Comparison of ENCODE assay signal across 23 mouse cellular contexts in the genomic region with DNA sequence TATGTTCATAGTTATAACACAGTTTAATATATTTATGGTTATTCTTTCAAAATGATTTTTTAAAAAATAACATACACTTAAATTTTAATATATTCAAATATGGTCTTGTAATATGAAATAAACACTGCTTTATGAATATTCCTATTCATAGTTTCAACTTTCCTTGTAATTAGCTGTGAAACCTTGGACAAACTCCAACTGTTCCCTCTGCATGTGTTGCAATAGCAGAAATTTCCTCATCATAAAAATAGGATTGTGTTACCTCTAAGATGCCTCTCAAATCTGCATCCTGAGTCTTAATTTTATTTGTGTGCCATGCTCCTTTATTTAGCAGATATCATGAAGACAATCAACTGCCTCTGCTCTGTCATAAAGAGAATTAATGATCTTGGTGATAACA.
DNase-seq lines count a peak whose midpoint lies in the region; ATAC-seq and TF ChIP-seq lines count a peak whose summit lies in the region.
"Had no signal": no experiment of that assay in that cellular context is flagged by ENCODE, and none has a peak within 500 bp of the region (broad histone marks: within the 10 kb centered on the region; RNA-seq: fewer than 3 reads in every experiment).

No protein-coding gene starts in this region.

- no peak overlapping the region for H3K9ac ChIP-seq in liver, adult 2 months (ENCODE audit: low read depth, low read length)
- H3K9ac ChIP-seq in liver, postnatal 0 days (replicated peaks): no peak overlapping the region
- H3K9ac ChIP-seq: embryonic facial prominence, embryonic 12.5 days; forebrain, embryonic 13.5 days; hindbrain, embryonic 12.5 days; hindbrain, embryonic 15.5 days had no signal

- H3K9me3 ChIP-seq in liver, postnatal 0 days (ENCODE audit: low read length): no peaks in the 10 kb centered on the region
- H3K9me3 ChIP-seq: embryonic facial prominence, embryonic 12.5 days; forebrain, embryonic 10.5 days; forebrain, embryonic 13.5 days; hindbrain, embryonic 12.5 days; hindbrain, embryonic 15.5 days had no signal

- no peaks in the 10 kb centered on the region for H3K79me2 ChIP-seq in liver, adult 2 months (ENCODE audit: control insufficient read depth, insufficient read depth, low read length)

- H3K27ac ChIP-seq in liver, adult 2 months (replicated peaks; ENCODE audit: insufficient read depth, low read depth, low read length): no peak overlapping the region
- H3K27ac ChIP-seq in liver, postnatal 0 days (ENCODE audit: low read depth): no peak overlapping the region
- H3K27ac ChIP-seq: embryonic facial prominence, embryonic 12.5 days; forebrain, embryonic 10.5 days; forebrain, embryonic 13.5 days; hindbrain, embryonic 12.5 days; hindbrain, embryonic 15.5 days had no signal

- no peaks in the 10 kb centered on the region for H3K4me1 ChIP-seq in liver, adult 2 months (ENCODE audit: control insufficient read depth, insufficient read depth, low read length)
- peaks cover 2% of the 10 kb centered on the region; the same call in 1 of the 2 replicates for H3K4me1 ChIP-seq in liver, postnatal 0 days (ENCODE audit: insufficient read depth)
- H3K4me1 ChIP-seq: embryonic facial prominence, embryonic 12.5 days; forebrain, embryonic 10.5 days; forebrain, embryonic 13.5 days; hindbrain, embryonic 12.5 days; hindbrain, embryonic 15.5 days had no signal

- no peaks in the 10 kb centered on the region for H3K27me3 ChIP-seq in liver, adult 2 months (ENCODE audit: control insufficient read depth, insufficient read depth, low read length)
- no peaks in the 10 kb centered on the region for H3K27me3 ChIP-seq in liver, postnatal 0 days (ENCODE audit: insufficient read depth, low read length)
- H3K27me3 ChIP-seq: embryonic facial prominence, embryonic 12.5 days; forebrain, embryonic 13.5 days; hindbrain, embryonic 12.5 days; hindbrain, embryonic 15.5 days; Patski had no signal

- no peak for TF ChIP-seq EP300 in liver, postnatal 0 days (IDR thresholded peaks at IDR 0.05; ENCODE audit: low read depth)

- no peak overlapping the region for H3K4me2 ChIP-seq in liver, postnatal 0 days (ENCODE audit: low read depth, low read length)
- H3K4me2 ChIP-seq: embryonic facial prominence, embryonic 12.5 days; forebrain, embryonic 13.5 days; heart, embryonic 11.5 days; hindbrain, embryonic 12.5 days; hindbrain, embryonic 15.5 days had no signal

- TF ChIP-seq POLR2A in liver, adult 2 months (IDR thresholded peaks at IDR 0.05; ENCODE audit: extremely low read depth, insufficient read depth, low read length): no peak

- no peak for TF ChIP-seq CTCF in liver, adult 2 months (IDR thresholded peaks at IDR 0.05; ENCODE audit: low read depth, low read length)
- TF ChIP-seq CTCF in liver, postnatal 0 days (IDR thresholded peaks at IDR 0.05; ENCODE audit: low read depth): no peak

- no peak for ATAC-seq in liver, postnatal 0 days
- ATAC-seq: CD4-positive, CD25-positive, alpha-beta regulatory T cell, adult 4 months; forebrain, embryonic 13.5 days; forebrain, embryonic 16.5 days; Patski had no signal

- DNase-seq in liver, adult 2 months (ENCODE audit: extremely low read depth, low read depth, low spot score): peak; percentile 55
- DNase-seq in liver, postnatal 0 days: no peak
- DNase-seq in lung, postnatal 25 days (ENCODE audit: low spot score): peak; percentile 18
- no peak for DNase-seq in lung, adult 18-20 months
- peak; percentile 62 for DNase-seq in adipocyte (ENCODE audit: low spot score)
- DNase-seq in fibroblast of lung, adult 2 months (ENCODE audit: low read depth): peak; percentile 15
- no peak for DNase-seq in cerebellum, postnatal 25 days
- DNase-seq: adrenal gland, adult 2 months; adrenal gland, postnatal 14 days; cerebellum, adult 11-12 months; cerebellum, adult 8-10 months; gastrocnemius, postnatal 14 days; heart, adult 11 months had no signal

- no peak overlapping the region for H3K4me3 ChIP-seq in liver, adult 2 months (ENCODE audit: insufficient read depth, low read depth, low read length)
- H3K4me3 ChIP-seq in liver, postnatal 0 days (ENCODE audit: low read depth, low read length): no peak overlapping the region
- H3K4me3 ChIP-seq: embryonic facial prominence, embryonic 12.5 days; erythroblast, embryonic 14.5 days; forebrain, embryonic 10.5 days; forebrain, embryonic 13.5 days; hindbrain, embryonic 12.5 days; hindbrain, embryonic 15.5 days had no signal

- H3K36me3 ChIP-seq in liver, adult 2 months (ENCODE audit: control insufficient read depth, insufficient read depth, low read length): no peaks in the 10 kb centered on the region
- H3K36me3 ChIP-seq in liver, postnatal 0 days (replicated peaks; ENCODE audit: insufficient read depth, low read length): no peaks in the 10 kb centered on the region
- H3K36me3 ChIP-seq: embryonic facial prominence, embryonic 12.5 days; forebrain, embryonic 10.5 days; hindbrain, embryonic 12.5 days; hindbrain, embryonic 15.5 days had no signal

Comparison
In these comparisons a context has a peak if more than half of its experiments do, and no peak if none do; other contexts are left out.
1. DNase-seq: peak in liver, adult 2 months (single experiment), lung, postnatal 25 days (single experiment), adipocyte (single experiment) and fibroblast of lung, adult 2 months (single experiment); none in liver, postnatal 0 days (single experiment), lung, adult 18-20 months (0 of 2) and cerebellum, postnatal 25 days (0 of 2).